Mouse (Mus musculus) midbrain, embryonic 15.5 days (tissue): Measurements from ENCODE around the gene Top2a. TPM values are rescaled to one million over a fixed set of nuclear protein-coding genes. Genes with fewer than 3 reads are reported as not detected.

Experiments used
- ATAC-seq: fragments of 200-750 bp; cut with Nextera tagmentation; replicated peaks from 2 replicates; pipeline ENCODE4 v1.8.0; 2017; ENCODE audit warnings: moderate TSS enrichment
- H3K27ac ChIP-seq: fragments of 300-500 bp; sonication (generic); 2 replicates; pipeline ENCODE4 v1.5.1; 2015; ENCODE audit warnings: mild to moderate bottlenecking, inconsistent platforms
- H3K27me3 ChIP-seq: fragments of 300-500 bp; sonication (generic); replicated peaks from 2 replicates; pipeline ENCODE4 v1.6.1; 2015; ENCODE audit warnings: inconsistent platforms
- H3K36me3 ChIP-seq: fragments of 300-500 bp; sonication (generic); replicated peaks from 2 replicates; pipeline ENCODE4 v1.6.1; 2015; ENCODE audit warnings: inconsistent platforms
- H3K4me1 ChIP-seq: fragments of 300-500 bp; sonication (generic); 2 replicates; pipeline ENCODE4 v1.6.1; 2015; ENCODE audit warnings: inconsistent platforms
- H3K4me2 ChIP-seq: fragments of 300-500 bp; sonication (generic); 2 replicates; pipeline ENCODE4 v1.6.1; 2015; ENCODE audit warnings: inconsistent platforms, mild to moderate bottlenecking, moderate library complexity
- H3K4me3 ChIP-seq: fragments of 300-500 bp; sonication (generic); 2 replicates; pipeline ENCODE4 v1.5.1; 2015; ENCODE audit warnings: mild to moderate bottlenecking, inconsistent platforms
- H3K9ac ChIP-seq: fragments of 300-500 bp; sonication (generic); 2 replicates; pipeline ENCODE4 v1.6.1; 2015; ENCODE audit warnings: mild to moderate bottlenecking, inconsistent platforms
- H3K9me3 ChIP-seq: fragments of 300-500 bp; sonication (generic); 2 replicates; pipeline ENCODE4 v1.6.1; 2016; ENCODE audit warnings: inconsistent platforms
- WGBS: fragments of 180-500 bp; shearing (Covaris S2); methylation state at CpG from one replicate; pipeline ENCODE4 v1.1.7; 2015; ENCODE audit warnings: mixed read lengths; 5-methylcytosine and 5-hydroxymethylcytosine counted together
- polyA plus RNA-seq: library from polyadenylated mRNA; unstranded; fragments of >200 nt; fragmentation: Nextera tagmentation; extraction: Ambion mirVana; gene quantifications from 2 replicates; pipeline ENCODE4 v1.2.1, GENCODE M21; 2015

Gene Top2a
- polyA plus RNA-seq, 1 experiment from 2014 or later = 31.8 TPM

GRCm38 (mm10) chr11:99055143-99055542 lies 31.2 kb upstream of the Top2a start:
- H3K9ac ChIP-seq = no peak overlapping the region
- ATAC-seq = no peak
- H3K9me3 ChIP-seq = no peaks in the 10 kb centered on the region
- no peaks in the 10 kb centered on the region for H3K36me3 ChIP-seq
- H3K4me1 ChIP-seq = peaks cover 6% of the 10 kb centered on the region
- no peak overlapping the region for H3K27ac ChIP-seq
- WGBS = 61% methylated on average over 4 of the region's 4 CpGs
- H3K4me3 ChIP-seq = no peak overlapping the region
- H3K27me3 ChIP-seq = no peaks in the 10 kb centered on the region
- no peak overlapping the region for H3K4me2 ChIP-seq

- Histone ChIP-seq H3K27me3 (no peaks in the 10 kb centered on the region), H3K9ac (no peak overlapping the region), H3K27ac (0 out of 2 replicates have a peak overlapping the region, but pooled peaks have one; percentile 15), H3K4me1 (0 out of 2 replicates have a peak, but pooled peaks cover 7% of the 10 kb centered on the region), H3K9me3 (no peaks in the 10 kb centered on the region), H3K4me3 (no peak overlapping the region), H3K36me3 (no peaks in the 10 kb centered on the region), H3K4me2 (no peak overlapping the region)
- 75% methylated on average over 2 of the region's 2 CpGs for WGBS
- no peak for ATAC-seq
These were observed 23.7 kb upstream of the Top2a start for GRCm38 (mm10) chr11:99047643-99048042.

GRCm38 (mm10) chr11:99047120-99047519 lies 23.1 kb upstream of the Top2a start:
- Histone ChIP-seq H3K27me3 (no peaks in the 10 kb centered on the region), H3K9me3 (no peaks in the 10 kb centered on the region), H3K36me3 (no peaks in the 10 kb centered on the region), H3K4me2 (no peak overlapping the region), H3K4me3 (no peak overlapping the region), H3K27ac (peak overlapping the region; percentile 31; the same call in 1 of the 2 replicates), H3K4me1 (0 out of 2 replicates have a peak, but pooled peaks cover 7% of the 10 kb centered on the region), H3K9ac (no peak overlapping the region)
- no peak for ATAC-seq
- WGBS = 47% methylated on average over 5 of the region's 5 CpGs

DNA sequence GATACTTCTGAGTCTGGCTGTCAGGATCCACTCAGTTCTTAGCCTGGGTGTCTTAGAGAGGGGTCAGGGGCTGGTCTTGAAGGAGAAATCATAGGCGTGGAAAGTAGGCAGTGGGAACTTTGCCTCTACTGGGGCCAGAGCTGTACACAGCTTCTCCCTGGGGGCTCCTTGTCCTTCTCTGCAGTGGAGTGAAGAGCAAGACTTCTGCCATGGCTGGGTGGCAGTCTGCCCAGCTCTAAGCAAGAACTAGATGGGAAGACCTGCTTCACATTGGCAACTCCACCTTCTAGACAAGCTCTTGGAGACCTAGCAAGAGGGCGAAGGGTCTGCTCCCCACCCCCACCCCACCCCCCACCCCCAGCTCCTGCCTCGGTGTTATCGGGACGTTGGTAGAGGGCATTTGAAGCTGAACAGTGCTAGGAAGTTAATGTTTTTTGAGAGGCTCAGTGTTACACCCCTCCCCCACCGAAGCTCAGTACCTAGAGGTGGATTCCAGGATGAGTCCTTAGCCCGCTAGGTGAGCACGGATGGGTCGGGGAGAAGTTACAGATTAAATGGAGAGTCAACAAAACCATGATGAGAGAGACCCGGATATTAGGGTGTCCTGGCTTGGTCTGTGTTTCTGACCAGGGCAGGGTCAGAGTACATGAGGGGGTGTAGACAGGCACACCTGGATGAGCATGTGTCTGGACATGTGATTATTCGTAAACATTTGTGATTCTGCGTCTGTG lies 21.3 kb upstream of the Top2a start:
- Histone ChIP-seq H3K4me1 (peaks cover 24% of the 10 kb centered on the region), H3K4me2 (no peak overlapping the region), H3K36me3 (no peaks in the 10 kb centered on the region), H3K27ac (no peak overlapping the region), H3K27me3 (no peaks in the 10 kb centered on the region), H3K9ac (no peak overlapping the region), H3K9me3 (no peaks in the 10 kb centered on the region), H3K4me3 (no peak overlapping the region)
- ATAC-seq = no peak
- WGBS = 88% methylated on average over 12 of the region's 12 CpGs

- H3K27me3 ChIP-seq = no peaks in the 10 kb centered on the region
- H3K27ac ChIP-seq = no peak overlapping the region
- WGBS = 95% methylated on average over 5 of the region's 5 CpGs
- no peaks in the 10 kb centered on the region for H3K36me3 ChIP-seq
- no peak overlapping the region for H3K9ac ChIP-seq
- H3K4me3 ChIP-seq = no peak overlapping the region
- no peaks in the 10 kb centered on the region for H3K9me3 ChIP-seq
- no peak for ATAC-seq
- no peak overlapping the region for H3K4me2 ChIP-seq
- H3K4me1 ChIP-seq = peaks cover 31% of the 10 kb centered on the region
These were observed 20.3 kb upstream of the Top2a start for GRCm38 (mm10) chr11:99044306-99044705.

DNA sequence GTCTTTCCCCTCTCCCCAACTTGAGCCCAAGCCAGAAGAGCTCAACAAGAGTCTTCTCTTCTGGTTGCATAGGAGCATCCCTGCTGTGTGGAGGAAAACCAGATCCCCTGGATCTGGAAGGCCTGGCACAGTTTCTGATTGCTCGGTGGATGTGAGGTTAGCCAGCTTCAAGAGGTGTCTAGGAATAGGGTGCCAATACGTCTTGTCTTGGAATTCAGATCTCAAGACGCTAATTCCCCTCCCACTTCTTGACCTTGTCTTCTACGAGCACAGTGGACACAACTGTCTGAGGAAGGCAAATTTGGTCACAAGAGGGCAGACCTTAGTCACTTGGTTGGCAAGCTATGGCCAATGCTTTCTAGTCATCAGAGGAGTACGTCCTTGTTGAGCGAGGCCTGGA lies 19.6 kb upstream of the Top2a start:
- no peak overlapping the region for H3K4me2 ChIP-seq
- no peak overlapping the region for H3K9ac ChIP-seq
- no peaks in the 10 kb centered on the region for H3K9me3 ChIP-seq
- no peak overlapping the region for H3K4me3 ChIP-seq
- H3K36me3 ChIP-seq = no peaks in the 10 kb centered on the region
- no peaks in the 10 kb centered on the region for H3K27me3 ChIP-seq
- 86% methylated on average over 6 of the region's 6 CpGs for WGBS
- peaks cover 31% of the 10 kb centered on the region for H3K4me1 ChIP-seq
- H3K27ac ChIP-seq = no peak overlapping the region
- ATAC-seq = no peak

DNA sequence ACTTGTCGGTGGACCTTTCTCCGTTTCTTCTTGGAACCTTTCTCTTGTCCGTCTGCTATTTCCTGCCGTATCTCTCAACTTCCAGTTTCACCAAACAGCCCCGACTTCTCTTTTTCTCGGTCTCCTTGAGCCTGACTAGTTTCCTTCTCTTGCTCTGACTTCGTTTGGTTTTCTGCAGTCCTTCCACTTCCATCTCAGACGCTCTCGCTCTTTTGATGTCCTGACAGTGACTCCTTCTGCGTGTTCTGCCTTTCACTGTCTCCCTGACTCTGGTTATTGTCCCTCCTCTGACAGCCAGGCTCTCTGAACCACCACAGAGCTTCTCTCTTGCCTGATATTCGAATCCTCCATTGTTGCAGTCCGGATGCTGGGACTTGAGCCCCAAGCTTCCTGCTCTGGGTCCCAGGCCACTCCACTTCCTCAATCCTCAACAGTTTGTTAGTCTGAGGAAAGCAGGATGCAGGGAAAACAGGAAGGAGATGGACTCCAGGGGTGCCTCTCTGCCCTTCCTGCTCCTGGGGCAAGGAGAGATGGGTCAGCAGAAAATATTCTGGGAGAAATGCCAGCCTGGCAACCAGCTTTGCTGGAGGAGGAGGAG lies 18.9 kb upstream of the Top2a start:
- 54% methylated on average over 12 of the region's 12 CpGs for WGBS
- Histone ChIP-seq H3K27me3 (no peaks in the 10 kb centered on the region), H3K36me3 (no peaks in the 10 kb centered on the region), H3K9ac (no peak overlapping the region), H3K4me1 (peaks cover 31% of the 10 kb centered on the region), H3K4me3 (no peak overlapping the region), H3K27ac (peak overlapping the region; percentile 43), H3K4me2 (peak overlapping the region; percentile 99), H3K9me3 (no peaks in the 10 kb centered on the region)
- no peak for ATAC-seq

DNA sequence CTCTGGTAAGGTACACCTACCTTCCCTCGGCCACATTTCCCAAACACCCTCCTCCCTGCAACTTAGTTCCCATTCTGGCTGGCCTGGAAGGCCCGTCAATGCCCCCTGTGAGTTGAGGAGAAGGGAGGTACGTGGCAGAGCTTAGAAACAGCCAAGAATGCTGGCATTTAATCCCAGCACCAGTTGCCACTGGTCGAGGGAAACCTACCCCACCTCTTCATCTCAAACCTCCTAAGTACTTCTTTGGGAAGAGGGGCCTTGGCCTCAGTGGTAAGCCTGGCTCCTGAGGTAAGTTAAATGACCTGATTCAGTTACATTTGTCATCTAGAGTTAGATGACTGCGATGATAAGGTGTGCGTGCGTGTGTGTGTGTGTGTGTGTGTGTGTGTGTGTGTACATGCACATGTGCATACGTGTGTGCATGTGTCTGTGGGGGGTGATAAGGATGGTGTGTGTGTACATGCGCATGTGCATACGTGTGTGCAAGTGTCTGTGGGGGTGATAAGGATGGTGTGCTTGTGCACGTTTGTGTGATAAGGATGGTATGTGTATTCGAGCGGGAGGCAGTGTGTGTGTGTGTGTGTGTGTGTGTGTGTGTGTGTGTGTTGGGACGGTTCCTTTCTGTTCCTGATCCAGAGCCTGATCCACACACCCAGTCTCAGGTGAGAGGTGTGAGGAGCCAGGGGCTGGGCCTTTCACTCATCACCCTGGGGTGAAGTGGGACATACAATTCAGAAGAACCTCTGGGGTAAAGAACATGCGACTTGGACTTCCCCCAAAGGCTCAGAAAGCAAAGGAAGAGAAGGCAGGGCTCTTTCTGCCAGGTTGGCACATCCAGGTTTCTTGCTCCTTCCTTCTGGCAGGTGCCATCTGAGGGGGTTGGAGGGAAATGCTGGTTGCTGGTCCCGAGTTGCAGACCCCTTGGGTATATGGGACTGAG lies 18.1 kb upstream of the Top2a start:
- 54% methylated on average over 16 of the region's 16 CpGs for WGBS
- H3K4me2 ChIP-seq = peak overlapping the region; percentile 99
- H3K9ac ChIP-seq = peak overlapping the region; percentile 77
- no peaks in the 10 kb centered on the region for H3K27me3 ChIP-seq
- no peak for ATAC-seq
- peak overlapping the region; percentile 80 for H3K27ac ChIP-seq
- H3K9me3 ChIP-seq = no peaks in the 10 kb centered on the region
- no peaks in the 10 kb centered on the region for H3K36me3 ChIP-seq
- H3K4me3 ChIP-seq = peak overlapping the region; percentile 72
- H3K4me1 ChIP-seq = peaks cover 25% of the 10 kb centered on the region

GRCm38 (mm10) chr11:99041051-99041729 lies 17.2 kb upstream of the Top2a start, which contains the start of gene Igfbp4:
TSS of gene Igfbp4 (plus strand) at chr11:99041244.
- Histone ChIP-seq H3K9me3 (no peaks in the 10 kb centered on the region), H3K4me3 (peak within 1 kb of the TSS; percentile 72), H3K27ac (peak within 1 kb of the TSS; percentile 80), H3K4me2 (peak within 1 kb of the TSS; percentile 99), H3K36me3 (no peaks in the 10 kb centered on the region), H3K9ac (peak within 1 kb of the TSS; percentile 77), H3K27me3 (no peaks in the 10 kb centered on the region), H3K4me1 (peaks cover 24% of the 10 kb centered on the region)
- ATAC-seq = peak; percentile 51
- WGBS = under 1% methylated on average over 63 of the region's 63 CpGs

DNA sequence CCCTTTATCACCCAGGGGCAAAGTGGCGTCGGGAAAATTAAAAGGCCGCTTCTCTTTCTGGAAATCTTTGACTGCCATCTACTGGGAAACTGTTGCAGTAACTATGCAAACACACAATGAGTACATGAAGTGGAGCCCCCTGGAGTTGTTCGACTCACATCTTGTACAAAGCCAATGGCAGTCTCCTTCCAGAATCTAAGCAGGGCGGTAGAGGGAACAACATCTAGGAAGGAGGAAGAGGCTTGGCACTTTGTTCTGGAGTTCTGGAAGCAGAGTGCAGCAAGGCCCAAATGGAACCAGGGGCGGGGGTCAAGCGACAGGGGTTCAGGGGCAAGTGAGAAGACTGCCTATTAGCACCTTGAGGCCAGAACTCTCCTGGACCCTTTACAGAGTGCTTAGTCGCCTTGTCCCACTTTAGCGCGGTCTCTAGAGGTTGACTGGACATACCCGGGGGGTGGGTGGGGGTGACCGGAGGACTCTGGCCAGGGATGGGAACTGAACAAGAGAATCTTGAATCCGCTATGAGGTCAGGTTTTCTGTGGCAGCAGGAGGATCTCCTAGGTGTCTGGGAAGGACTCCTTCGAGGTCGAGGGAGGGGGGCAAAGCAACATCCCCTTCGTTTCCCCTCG lies 16.5 kb upstream of the Top2a start:
- 2% methylated on average over 17 of the region's 17 CpGs for WGBS
- no peaks in the 10 kb centered on the region for H3K36me3 ChIP-seq
- peak overlapping the region; percentile 77 for H3K9ac ChIP-seq
- peak; percentile 59 for ATAC-seq
- no peaks in the 10 kb centered on the region for H3K9me3 ChIP-seq
- H3K4me2 ChIP-seq = peak overlapping the region; percentile 99
- peak overlapping the region; percentile 80 for H3K27ac ChIP-seq
- peak overlapping the region; percentile 72 for H3K4me3 ChIP-seq
- H3K27me3 ChIP-seq = no peaks in the 10 kb centered on the region
- H3K4me1 ChIP-seq = peaks cover 24% of the 10 kb centered on the region

DNA sequence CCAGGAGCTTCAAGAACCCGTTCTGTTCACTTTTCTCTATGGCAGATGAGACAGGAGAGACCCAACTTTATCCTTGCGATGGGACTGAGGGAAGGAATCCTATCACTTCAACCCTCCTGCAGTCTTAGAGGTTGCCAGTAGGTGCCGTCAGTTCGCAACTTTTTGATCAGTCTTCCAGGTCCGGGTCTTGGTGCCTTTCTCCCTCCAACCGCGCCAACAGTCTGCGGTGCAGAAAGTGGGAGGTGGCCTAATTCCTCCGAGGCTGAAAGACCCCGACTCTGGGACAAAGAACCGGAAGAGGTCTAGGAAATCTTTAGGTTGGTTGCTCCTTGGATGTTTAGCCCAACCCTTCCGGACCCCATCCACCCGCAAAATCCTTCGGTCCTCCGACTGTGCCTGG lies 15.8 kb upstream of the Top2a start:
- H3K27ac ChIP-seq = peak overlapping the region; percentile 80
- H3K27me3 ChIP-seq = no peaks in the 10 kb centered on the region
- under 1% methylated on average over 15 of the region's 15 CpGs for WGBS
- H3K4me1 ChIP-seq = peaks cover 24% of the 10 kb centered on the region
- ATAC-seq = peak; percentile 83
- no peaks in the 10 kb centered on the region for H3K9me3 ChIP-seq
- H3K4me2 ChIP-seq = peak overlapping the region; percentile 99
- H3K9ac ChIP-seq = peak overlapping the region; percentile 42
- peak overlapping the region; percentile 72 for H3K4me3 ChIP-seq
- H3K36me3 ChIP-seq = no peaks in the 10 kb centered on the region
